Mouse (Mus musculus): ENCODE measurements around the gene Rhox8. TPM values are rescaled to one million over a fixed set of nuclear protein-coding genes. Genes with fewer than 3 reads are reported as not detected.

Rhox8 gene
- not detected for polyA plus RNA-seq (2017; shearing (Covaris generic))

DNA sequence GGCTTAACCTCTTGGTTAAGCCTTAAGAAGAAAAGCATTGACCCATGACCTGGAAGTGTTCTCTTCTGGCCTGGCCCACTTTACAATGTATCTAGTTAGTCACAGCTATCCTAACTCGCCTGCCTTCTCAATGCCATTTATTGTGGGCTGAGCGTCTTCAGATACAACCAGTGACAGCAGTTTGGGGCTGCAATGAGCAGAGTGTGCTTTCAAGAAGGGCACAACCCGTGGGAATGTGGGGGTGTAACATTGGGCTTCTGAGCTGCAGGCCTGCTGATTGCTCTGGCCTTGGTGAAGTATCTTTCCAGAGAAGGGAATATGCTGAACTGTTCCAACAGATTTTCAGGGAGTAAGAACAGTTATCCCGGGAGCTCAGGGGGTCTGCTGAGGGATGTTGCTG, at the start of gene Rhox8:
TSS of gene Rhox8 (minus strand) at position 101 of the 400 bp plus-strand sequence.

DNA sequence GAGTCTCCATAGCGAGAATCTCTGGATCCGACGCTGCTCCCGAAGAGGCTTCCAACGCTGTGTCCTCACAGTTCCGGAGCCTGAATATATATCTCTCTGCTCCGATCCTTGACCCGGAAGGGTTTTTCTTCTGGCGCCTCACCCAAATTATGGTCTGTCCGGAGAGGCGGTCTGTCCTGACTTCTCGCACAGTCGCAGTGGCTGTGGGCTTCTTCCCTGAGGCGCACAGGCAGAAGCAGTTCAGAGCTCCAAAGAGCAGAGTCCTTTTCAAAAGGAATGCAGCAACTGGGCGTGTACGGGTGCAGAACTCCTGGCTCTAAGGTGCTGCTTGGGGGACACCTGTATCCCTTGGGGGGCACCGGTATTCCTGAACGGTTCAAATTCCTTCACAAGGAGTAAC, 22.9 kb upstream of the Rhox8 start, which contains the start of gene Rhox9:
TSS of gene Rhox9 (minus strand) at position 101 of the 400 bp plus-strand sequence.

DNA sequence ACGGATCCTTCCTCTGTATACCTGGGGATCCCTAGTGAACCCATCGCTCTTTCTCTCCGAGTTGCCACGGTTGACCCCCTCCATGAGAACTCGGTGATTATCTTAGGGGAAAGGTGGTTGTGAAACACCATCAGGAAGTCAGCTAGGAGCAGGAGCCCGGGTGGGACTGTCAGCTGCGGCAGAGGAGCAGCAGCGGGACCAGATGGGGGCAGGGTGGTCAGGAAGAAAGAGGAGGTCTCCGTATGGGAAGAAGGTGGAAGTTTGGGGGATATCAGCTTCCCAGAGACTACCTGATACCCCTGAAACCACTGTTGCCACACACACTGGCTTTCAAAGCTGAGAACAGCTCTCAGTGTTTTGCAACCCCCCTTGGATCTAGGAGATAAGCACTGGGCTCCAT, 18.4 kb upstream of the Rhox8 start, which contains the start of gene Rhox7b:
TSS of gene Rhox7b (minus strand) at position 101 of the 400 bp plus-strand sequence.

DNA sequence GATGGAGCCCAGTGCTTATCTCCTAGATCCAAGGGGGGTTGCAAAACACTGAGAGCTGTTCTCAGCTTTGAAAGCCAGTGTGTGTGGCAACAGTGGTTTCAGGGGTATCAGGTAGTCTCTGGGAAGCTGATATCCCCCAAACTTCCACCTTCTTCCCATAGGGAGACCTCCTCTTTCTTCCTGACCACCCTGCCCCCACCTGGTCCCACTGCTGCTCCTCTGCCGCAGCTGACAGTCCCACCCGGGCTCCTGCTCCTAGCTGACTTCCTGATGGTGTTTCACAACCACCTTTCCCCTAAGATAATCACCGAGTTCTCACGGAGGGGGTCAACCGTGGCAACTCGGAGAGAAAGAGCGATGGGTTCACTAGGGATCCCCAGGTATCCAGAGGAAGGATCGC, 47.4 kb downstream of the Rhox8 start, which contains the start of gene Rhox7a:
TSS of gene Rhox7a (plus strand) at position 301 of the 400 bp plus-strand sequence.

DNA sequence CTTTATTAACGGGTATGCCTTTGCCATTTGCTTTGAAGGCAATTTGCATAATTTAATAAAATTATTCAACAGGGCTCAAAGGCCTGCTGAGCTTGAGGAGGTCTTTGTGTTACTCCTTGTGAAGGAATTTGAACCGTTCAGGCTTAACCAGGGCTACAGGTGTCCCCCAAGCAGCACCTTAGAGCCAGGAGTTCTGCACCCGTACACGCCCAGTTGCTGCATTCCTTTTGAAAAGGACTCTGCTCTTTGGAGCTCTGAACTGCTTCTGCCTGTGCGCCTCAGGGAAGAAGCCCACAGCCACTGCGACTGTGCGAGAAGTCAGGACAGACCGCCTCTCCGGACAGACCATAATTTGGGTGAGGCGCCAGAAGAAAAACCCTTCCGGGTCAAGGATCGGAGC, 52.1 kb downstream of the Rhox8 start, which contains the start of gene Rhox6:
TSS of gene Rhox6 (plus strand) at position 301 of the 400 bp plus-strand sequence.

Other genes starting within 250 kb of the Rhox8 start
- not detected for gene Rhox2g, start 235.5 kb downstream of the Rhox8 start, polyA plus RNA-seq (2017; shearing (Covaris generic))
- gene Rhox4g, start 227.6 kb downstream of the Rhox8 start, polyA plus RNA-seq (2017; shearing (Covaris generic)), result not detected
- not detected for gene Rhox3h, start 210.2 kb downstream of the Rhox8 start, polyA plus RNA-seq (2017; shearing (Covaris generic))
- not detected for gene Rhox2h, start 205.7 kb downstream of the Rhox8 start, polyA plus RNA-seq (2017; shearing (Covaris generic))
- gene Rhox5, start 74.1 kb downstream of the Rhox8 start, polyA plus RNA-seq (2017; shearing (Covaris generic)), result not detected
- gene Rhox6, start 52.0 kb downstream of the Rhox8 start, polyA plus RNA-seq (2017; shearing (Covaris generic)), result not detected
- not detected for gene Rhox7a, start 47.3 kb downstream of the Rhox8 start, polyA plus RNA-seq (2017; shearing (Covaris generic))
- not detected for gene Rhox7b, start 18.3 kb upstream of the Rhox8 start, polyA plus RNA-seq (2017; shearing (Covaris generic))
- gene Rhox9, start 22.8 kb upstream of the Rhox8 start, polyA plus RNA-seq (2017; shearing (Covaris generic)), result not detected
- not detected for gene Btg1-ps1, start 139.9 kb upstream of the Rhox8 start, polyA plus RNA-seq (2017; shearing (Covaris generic))
- not detected for gene Btg1-ps2, start 164.2 kb upstream of the Rhox8 start, polyA plus RNA-seq (2017; shearing (Covaris generic))
- gene Rhox10, start 187.5 kb upstream of the Rhox8 start, polyA plus RNA-seq (2017; shearing (Covaris generic)), result not detected
- gene Rhox11, start 206.2 kb upstream of the Rhox8 start, polyA plus RNA-seq (2017; shearing (Covaris generic)), result not detected
- gene Rhox12, start 232.0 kb upstream of the Rhox8 start, polyA plus RNA-seq (2017; shearing (Covaris generic)), result not detected
- gene Rhox13, start 242.3 kb upstream of the Rhox8 start, polyA plus RNA-seq (2017; shearing (Covaris generic)), result not detected

Data from CD4-positive, CD25-positive, alpha-beta regulatory T cell, adult 9 weeks (primary cell).